Mouse (Mus musculus) kidney, adult 18-20 months (tissue): ENCODE results near the gene Kcnh7.
"Not testable (repeated sequence)": the region's sequence is repeated elsewhere in the genome, so short reads cannot be mapped to it uniquely, and the experiment has no call there.

Experiments used
- DNase-seq: peaks from one replicate; pipeline ENCODE4 v3.0.0; 2021

Kcnh7 gene

DNA sequence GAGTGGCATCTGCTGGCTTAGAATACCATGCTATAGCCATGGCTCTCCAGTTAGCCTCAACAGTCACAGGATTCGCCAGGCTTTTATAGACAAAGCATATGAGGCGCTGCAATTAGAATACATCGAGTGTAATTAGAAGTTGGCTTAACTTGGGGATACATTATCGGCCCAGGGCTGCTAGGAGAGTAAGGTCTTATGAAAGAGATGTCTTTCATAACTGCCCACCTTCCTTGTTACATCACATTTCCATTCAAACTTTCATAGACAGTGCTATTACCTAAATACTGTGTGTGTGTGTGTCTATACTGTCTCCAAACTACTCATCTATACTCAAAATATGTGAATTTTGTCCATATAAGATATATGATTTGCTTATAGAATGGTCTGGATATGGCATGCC lies 468.8 kb downstream of the Kcnh7 start:
- DNase-seq, result no peak

GRCm38 (mm10) chr2:62714362-62714761 lies 469.7 kb downstream of the Kcnh7 start:
- not testable (repeated sequence) for DNase-seq

DNA sequence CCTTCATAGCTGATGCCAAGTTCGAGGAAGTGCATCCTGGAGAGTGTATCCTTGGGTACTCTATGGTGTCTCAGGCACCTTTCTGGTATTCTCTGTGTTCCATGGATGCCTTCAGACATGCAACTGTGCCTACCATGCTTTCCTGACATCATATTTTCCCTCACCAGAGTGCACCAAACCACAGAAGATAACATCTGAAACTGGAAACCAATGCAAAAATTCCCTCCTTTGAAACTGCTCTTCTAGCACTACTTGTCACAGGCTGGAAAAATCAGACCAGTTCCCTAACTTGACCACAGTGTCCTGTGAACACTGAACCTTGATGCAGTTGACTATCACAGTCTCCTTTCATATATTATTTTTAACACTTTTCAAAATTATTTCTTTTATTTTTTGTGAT lies 474.5 kb downstream of the Kcnh7 start:
- DNase-seq, result no peak

GRCm38 (mm10) chr2:62706313-62706712 lies 477.8 kb downstream of the Kcnh7 start:
- DNase-seq, result no peak

GRCm38 (mm10) chr2:62685934-62686333 lies 498.2 kb downstream of the Kcnh7 start:
- DNase-seq, result no peak

GRCm38 (mm10) chr2:62684989-62685595 lies 499.0 kb downstream of the Kcnh7 start:
- no peak for DNase-seq

DNA sequence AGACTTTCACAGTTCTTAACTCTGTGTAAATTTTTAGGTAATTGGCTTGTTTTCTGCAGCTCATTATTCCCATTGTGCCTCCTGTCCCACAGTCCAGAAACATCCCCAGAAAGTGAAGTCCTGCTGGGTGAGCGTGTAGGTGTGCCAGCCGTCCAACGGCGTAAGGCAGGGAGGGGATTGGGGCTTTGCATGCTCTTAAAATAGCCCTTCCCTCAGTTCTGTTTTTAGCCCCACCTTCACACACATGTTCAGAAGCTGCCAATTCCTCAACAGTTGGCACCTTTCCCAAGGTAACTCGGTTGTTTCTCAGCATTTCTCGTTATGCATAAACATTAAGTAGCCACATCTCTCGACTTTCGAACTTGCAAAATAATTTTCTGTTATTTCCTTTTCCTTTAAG lies 502.4 kb downstream of the Kcnh7 start:
- DNase-seq, result no peak

DNA sequence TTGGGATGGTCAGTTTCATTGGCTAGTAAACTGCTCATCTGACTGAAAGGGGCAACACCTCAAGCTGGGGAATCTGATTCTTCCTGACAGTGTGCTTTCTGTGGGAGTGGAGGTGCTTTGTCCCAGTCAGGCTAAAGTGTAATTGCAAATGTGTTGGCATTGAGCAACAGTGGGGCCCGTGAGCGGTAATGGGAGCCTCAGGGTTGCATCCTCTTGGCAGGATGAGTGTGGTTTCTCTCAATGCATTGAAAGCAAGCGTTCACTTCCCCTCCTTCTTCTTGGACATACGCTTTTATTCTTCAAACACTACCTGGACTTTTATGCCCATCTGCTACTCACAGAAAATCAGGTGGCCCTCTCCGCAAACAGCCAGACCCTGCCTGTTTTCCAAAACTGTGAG lies 511.3 kb downstream of the Kcnh7 start:
- no peak for DNase-seq

- no peak for DNase-seq
These were observed 513.3 kb downstream of the Kcnh7 start for GRCm38 (mm10) chr2:62670767-62671166.

- no peak for DNase-seq
These were observed 513.8 kb downstream of the Kcnh7 start for GRCm38 (mm10) chr2:62670301-62670700.

DNA sequence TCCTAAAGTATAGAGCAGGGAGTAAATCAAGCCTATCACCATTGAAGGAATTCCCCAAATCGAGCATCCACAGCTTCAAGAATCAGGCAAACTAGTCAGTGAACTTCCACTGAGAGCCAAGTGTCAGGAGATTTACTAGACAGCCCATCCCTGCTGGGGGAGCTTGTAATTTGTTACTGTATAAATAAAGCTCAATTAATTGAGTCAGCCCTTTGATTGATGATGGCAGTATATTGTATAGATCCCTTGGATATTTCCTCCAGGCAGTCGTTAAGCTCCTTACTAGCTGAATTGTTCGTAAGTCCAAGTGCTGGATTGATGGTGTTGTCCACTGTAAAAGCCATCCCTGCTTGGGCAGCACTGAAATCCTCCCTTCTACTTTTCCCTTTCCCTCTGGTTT lies 514.2 kb downstream of the Kcnh7 start:
- no peak for DNase-seq

- peak; percentile 16 for DNase-seq
These were observed 518.6 kb downstream of the Kcnh7 start for GRCm38 (mm10) chr2:62665536-62665935.

GRCm38 (mm10) chr2:62664839-62665238 lies 519.2 kb downstream of the Kcnh7 start:
- no peak for DNase-seq

DNA sequence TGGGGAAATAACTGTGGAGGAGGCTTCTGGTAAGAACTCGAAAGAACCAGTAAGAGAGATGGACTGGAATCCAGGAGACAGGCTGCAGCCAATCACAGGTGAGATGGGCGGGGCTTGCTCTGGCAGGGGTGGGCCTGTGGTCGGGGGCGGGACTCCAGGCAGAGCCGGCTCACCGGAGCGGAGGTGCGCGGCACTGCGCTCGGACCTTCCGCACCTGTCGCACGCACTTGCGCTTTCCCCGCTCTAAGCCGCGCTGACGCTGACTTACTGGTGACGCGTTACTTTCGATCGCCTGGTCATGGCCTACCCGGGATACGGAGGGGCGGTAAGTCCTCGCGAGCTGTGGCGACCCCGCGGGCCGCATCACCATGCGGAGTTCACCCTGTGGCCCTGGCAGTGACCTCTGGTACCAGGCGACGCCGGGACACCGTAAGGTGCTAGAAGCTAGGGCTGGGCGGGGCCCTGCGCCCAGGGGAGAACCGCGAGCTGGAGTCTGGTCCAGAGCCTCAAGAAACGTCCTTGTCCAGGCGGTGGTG lies 519.9 kb downstream of the Kcnh7 start, which contains the start of gene Gca:
Gca (plus strand) TSS at position 151 of the 536 bp plus-strand sequence.
- peak; percentile 85 for DNase-seq

DNA sequence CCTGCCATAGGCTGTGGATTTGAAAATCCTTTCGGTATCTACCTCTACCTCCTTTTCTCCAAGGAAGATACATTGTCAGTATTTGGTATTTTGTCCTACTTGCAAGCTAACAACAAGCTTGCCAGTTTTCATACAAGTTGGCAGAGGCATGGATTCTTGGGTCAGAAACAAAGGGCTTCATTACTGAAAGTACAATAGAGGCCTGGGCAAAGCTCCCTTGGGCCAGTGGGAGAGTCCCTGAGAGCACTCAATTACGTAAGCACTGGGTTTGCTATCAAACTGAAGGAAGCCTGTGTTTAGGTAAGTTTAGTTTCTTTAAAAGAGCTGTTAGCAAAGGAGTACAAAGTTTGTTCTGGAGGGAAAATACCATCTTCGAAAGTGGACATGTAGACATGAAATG lies 521.5 kb downstream of the Kcnh7 start:
- DNase-seq, result no peak

GRCm38 (mm10) chr2:62660565-62660964 lies 523.5 kb downstream of the Kcnh7 start:
- DNase-seq, result no peak

- no peak for DNase-seq
These were observed 528.0 kb downstream of the Kcnh7 start for GRCm38 (mm10) chr2:62656072-62656471.

GRCm38 (mm10) chr2:62654519-62655338 lies 529.4 kb downstream of the Kcnh7 start:
- DNase-seq, result peak; percentile 65

DNA sequence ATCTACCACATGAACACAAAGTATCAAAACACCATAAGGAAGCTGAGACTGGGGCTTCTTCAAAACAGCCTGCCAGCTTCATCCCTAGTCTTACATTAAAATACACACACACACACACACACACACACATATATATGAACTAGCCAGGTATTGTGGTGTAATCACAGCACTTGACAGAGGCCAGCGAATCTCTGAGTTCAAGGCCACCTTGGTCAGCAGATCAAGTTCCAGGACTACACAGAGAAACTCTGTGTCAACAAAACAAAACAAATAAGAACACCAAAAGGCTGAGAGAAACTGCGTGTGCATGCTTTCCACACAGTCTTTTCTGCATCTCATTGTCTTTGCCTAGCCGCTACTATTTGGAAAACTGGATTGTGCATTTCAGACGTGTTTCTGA lies 531.6 kb downstream of the Kcnh7 start:
- DNase-seq, result no peak

DNA sequence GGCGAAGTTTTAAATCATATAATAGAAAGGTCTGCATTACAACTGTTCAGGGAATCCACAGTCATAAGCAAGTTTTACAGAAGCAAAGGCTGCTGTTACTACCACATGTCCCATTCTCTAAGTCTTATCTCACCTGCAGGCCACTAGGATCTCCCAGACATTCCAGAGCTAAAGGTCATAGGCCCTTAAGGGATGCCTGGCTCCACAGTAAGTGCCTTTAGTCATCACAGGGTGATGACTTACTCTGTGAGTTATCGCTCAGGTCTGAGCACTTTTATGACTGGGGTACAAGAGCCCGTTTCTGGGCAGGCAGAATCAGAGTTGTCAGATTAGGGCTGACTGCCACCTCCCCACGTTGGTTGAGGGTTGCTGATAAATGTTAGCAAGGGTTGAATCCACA lies 532.2 kb downstream of the Kcnh7 start:
- DNase-seq, result no peak

GRCm38 (mm10) chr2:62646671-62647289 lies 537.3 kb downstream of the Kcnh7 start:
- no peak for DNase-seq

DNA sequence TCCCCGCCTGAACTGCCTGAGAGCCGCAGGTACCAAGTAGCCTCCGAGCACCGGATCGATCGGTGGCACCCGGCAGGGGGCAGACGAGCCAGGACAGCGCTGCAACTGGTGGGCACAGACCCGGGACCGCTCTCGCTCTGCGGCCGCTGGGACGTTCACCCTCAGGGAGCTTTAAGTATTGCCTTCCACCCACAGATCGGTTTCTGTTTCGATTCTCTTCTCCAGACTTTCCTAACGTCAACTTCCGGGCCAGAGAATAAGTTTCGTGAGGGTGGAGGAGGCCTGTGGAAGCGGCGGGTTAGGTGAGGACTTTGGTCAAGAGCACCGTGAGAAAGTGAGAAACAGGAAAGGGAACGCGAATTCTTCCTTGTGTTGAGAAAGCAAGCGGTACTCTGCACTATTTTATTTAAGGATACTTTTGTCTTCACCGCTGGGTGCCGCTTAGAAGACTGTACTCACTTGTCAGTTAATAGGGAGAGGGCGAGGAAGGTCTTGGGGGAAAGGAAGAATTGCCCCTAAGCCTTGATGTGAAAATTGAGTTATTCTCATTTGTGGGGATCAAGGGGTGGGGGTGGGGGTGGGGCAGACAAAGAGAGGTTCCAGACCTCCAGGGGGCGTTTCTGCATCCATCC lies 538.0 kb downstream of the Kcnh7 start, which contains the start of gene Ifih1:
Ifih1 (minus strand) TSS at position 242 of the 632 bp plus-strand sequence.
- DNase-seq, result peak; percentile 77

DNA sequence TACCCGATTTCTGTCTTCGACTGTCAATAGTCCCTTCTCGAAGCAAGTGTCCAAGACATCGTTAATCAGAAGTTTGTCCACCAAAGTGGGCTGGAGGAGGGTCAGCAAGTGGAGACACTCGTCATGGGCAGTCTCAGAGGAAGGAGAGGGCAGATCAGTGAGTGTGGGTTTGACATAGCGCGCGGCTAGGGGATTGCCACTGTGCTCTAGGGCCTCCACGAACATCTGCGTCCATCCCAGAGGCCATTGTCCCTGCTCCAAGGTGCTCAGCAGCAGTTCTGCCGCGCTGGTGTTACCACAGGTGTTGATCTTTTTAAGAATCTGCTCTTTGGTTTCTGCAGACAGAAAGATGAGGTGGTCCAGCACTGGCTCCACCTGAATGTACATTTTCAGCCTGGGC lies 538.6 kb downstream of the Kcnh7 start:
- DNase-seq, result peak; percentile 43
